ENCODE assay signal across 36 mouse cellular contexts in genomic region chr3:86047686-86048408, GRCm38 (mm10). TPM values are rescaled to one million over a fixed set of nuclear protein-coding genes. Genes with fewer than 3 reads are reported as not detected.
DNase-seq lines count a peak whose midpoint lies in the region; ATAC-seq and TF ChIP-seq lines count a peak whose summit lies in the region.
"Had no signal": no experiment of that assay in that cellular context is flagged by ENCODE, and none has a peak within 500 bp of the region (broad histone marks: within the 10 kb centered on the region; RNA-seq: fewer than 3 reads in every experiment).

No protein-coding gene starts in this region.

- H3K9ac ChIP-seq in ES-Bruce4 (ENCODE audit: low read depth, poor library complexity, severe bottlenecking): no peak overlapping the region
- H3K9ac ChIP-seq: hindbrain, embryonic 13.5 days; kidney, embryonic 15.5 days; limb, embryonic 12.5 days; liver, embryonic 12.5 days; lung, embryonic 15.5 days; midbrain, embryonic 13.5 days; stomach, embryonic 15.5 days had no signal

- H3K36me3 ChIP-seq in ES-Bruce4 (ENCODE audit: control insufficient read depth, insufficient read depth, low read length, poor library complexity, severe bottlenecking): no peaks in the 10 kb centered on the region
- H3K36me3 ChIP-seq: midbrain, embryonic 13.5 days had no signal

- peaks cover 4% of the 10 kb centered on the region; the same call in 1 of the 2 replicates for H3K9me3 ChIP-seq in ES-Bruce4 (replicated peaks; ENCODE audit: control insufficient read depth, insufficient read depth, low read length, poor library complexity, severe bottlenecking)
- H3K9me3 ChIP-seq: liver, embryonic 12.5 days; lung, embryonic 15.5 days; midbrain, embryonic 13.5 days; stomach, embryonic 15.5 days had no signal

- H3K27me3 ChIP-seq in ES-Bruce4 (ENCODE audit: control insufficient read depth, insufficient read depth, low read length, poor library complexity, severe bottlenecking): no peaks in the 10 kb centered on the region
- H3K27me3 ChIP-seq: hindbrain, embryonic 13.5 days; kidney, embryonic 15.5 days; limb, embryonic 12.5 days; liver, embryonic 12.5 days; lung, embryonic 15.5 days; midbrain, embryonic 13.5 days; stomach, embryonic 15.5 days had no signal

- DNase-seq in frontal cortex, postnatal 14 days (ENCODE audit: low spot score in 2 of 2): no peak
- peak; percentile 47 for DNase-seq in brain, adult 2 months (ENCODE audit: low read depth, low spot score)
- DNase-seq in layer of hippocampus, postnatal 36 days: peak; percentile 48 to 54
- no peak for DNase-seq in retina, postnatal 1 day
- no peak for DNase-seq in natural killer cell, adult 2 months (ENCODE audit: low spot score in 2 of 2)
- DNase-seq: adrenal gland, postnatal 36 days; cerebellum, adult 11-12 months; cerebellum, postnatal 10 days; gastrocnemius, postnatal 36 days; heart, adult 2 months; heart, postnatal 36 days; kidney, adult 11 months; kidney, postnatal 36 days; lung, postnatal 36 days; right cerebral cortex, postnatal 4 days; thymus, adult 18-20 months; thymus, postnatal 36 days had no signal

- TF ChIP-seq EP300 in ES-Bruce4 (IDR thresholded peaks at IDR 0.05; ENCODE audit: insufficient read depth, low read depth, low read length): no peak

- TF ChIP-seq CTCF in ES-Bruce4 (IDR thresholded peaks at IDR 0.05; ENCODE audit: low read depth, low read length): peak; percentile 36

- H3K27ac ChIP-seq in ES-Bruce4 (ENCODE audit: insufficient read depth, low read length): no peak overlapping the region
- H3K27ac ChIP-seq: forebrain, embryonic 10.5 days; heart, adult 2 months; hindbrain, embryonic 13.5 days; kidney, embryonic 15.5 days; limb, embryonic 12.5 days; liver, embryonic 12.5 days; lung, embryonic 15.5 days; midbrain, embryonic 13.5 days; stomach, embryonic 15.5 days had no signal

- H3K4me3 ChIP-seq in ES-Bruce4 (ENCODE audit: low read depth, low read length): no peak overlapping the region
- H3K4me3 ChIP-seq: forebrain, embryonic 10.5 days; heart, adult 2 months; hindbrain, embryonic 13.5 days; kidney, embryonic 15.5 days; limb, embryonic 12.5 days; liver, embryonic 12.5 days; lung, embryonic 15.5 days; megakaryocyte, embryonic 14.5 days; midbrain, embryonic 13.5 days; stomach, embryonic 15.5 days had no signal

- ATAC-seq in frontal cortex, adult (ENCODE audit: low TSS enrichment): peak; percentile 47
- ATAC-seq: CD4-positive, CD25-positive, alpha-beta regulatory T cell, adult 4 months; forebrain, embryonic 16.5 days; liver, embryonic 12.5 days; midbrain, embryonic 13.5 days had no signal

- H3K4me1 ChIP-seq in ES-Bruce4 (ENCODE audit: control insufficient read depth, insufficient read depth, low read length): no peaks in the 10 kb centered on the region
- H3K4me1 ChIP-seq: forebrain, embryonic 10.5 days; hindbrain, embryonic 13.5 days; kidney, embryonic 15.5 days; liver, embryonic 12.5 days; megakaryocyte, embryonic 14.5 days; midbrain, embryonic 13.5 days; stomach, embryonic 15.5 days had no signal

- TF ChIP-seq POLR2A in ES-Bruce4 (IDR thresholded peaks at IDR 0.05; ENCODE audit: insufficient read depth, low read length): no peak

RNA-seq across cellular contexts. Expression of gene Prss48, which starts 45.6 kb away (rescaled TPM):
- not detected in 2 replicates for polyA plus RNA-seq in ES-Bruce4 (2011; ENCODE audit: insufficient read depth, insufficient read length, low read depth, missing spikeins)
- total RNA-seq in layer of hippocampus, postnatal 36 days (2021): not detected
- total RNA-seq: adrenal gland, adult 18-20 months; adrenal gland, postnatal 36 days; gastrocnemius, postnatal 36 days; heart, adult 2 months; heart, postnatal 36 days; left cerebral cortex, postnatal 10 days; monocyte, adult 5-6 weeks had no signal
- polyA plus RNA-seq: CD4-positive, CD25-positive, alpha-beta regulatory T cell, adult 4 months; embryonic facial prominence, embryonic 11.5 days; forebrain, embryonic 10.5 days; forebrain, embryonic 16.5 days; heart, adult 2 months; heart, embryonic 14.5 days; hindbrain, embryonic 13.5 days; limb, embryonic 12.5 days; liver, embryonic 12.5 days; lung, embryonic 15.5 days; midbrain, embryonic 13.5 days; neural tube, embryonic 11.5 days; stomach, embryonic 15.5 days had no signal

Comparison
In these comparisons a context has a peak if more than half of its experiments do, and no peak if none do; other contexts are left out.
1. DNase-seq: peak in brain, adult 2 months (single experiment) and layer of hippocampus, postnatal 36 days (2 of 2); none in frontal cortex, postnatal 14 days (0 of 2), retina, postnatal 1 day (single experiment) and natural killer cell, adult 2 months (0 of 2).